Mouse (Mus musculus) v-Abl transformed pro-B cells (cell line): Measurements from ENCODE around the gene Rgma.

ENCODE experiments used
- in situ Hi-C, 2 experiments: fragments of 400-800 bp; cut with MboI; formaldehyde crosslinking; loops; one replicate each; pipeline ENCODE4 v1.15.1; 2025; ENCODE audit not compliant: unreplicated experiment in 2 of 2

Rgma gene

GRCm38 (mm10) chr7:73375257-73376100 is at the start of gene Rgma:
Gene Rgma, plus strand, starts transcription at chr7:73375509.
- in situ Hi-C loops = no loop called here

- in situ Hi-C loops = no loop called here
Observed at GRCm38 (mm10) chr7:73326236-73326635, 49.1 kb upstream of the Rgma start.

- in situ Hi-C loops = no loop called here
Observed at GRCm38 (mm10) chr7:73326680-73327079, 48.6 kb upstream of the Rgma start.

GRCm38 (mm10) chr7:73327193-73327592 is 48.1 kb upstream of the Rgma start:
- in situ Hi-C loops = no loop called here

GRCm38 (mm10) chr7:73327652-73328051 is 47.7 kb upstream of the Rgma start:
- in situ Hi-C loops = no loop called here

GRCm38 (mm10) chr7:73328653-73329207 is 46.6 kb upstream of the Rgma start:
- in situ Hi-C loops = no loop called here

- in situ Hi-C loops = no loop called here
Observed at GRCm38 (mm10) chr7:73330754-73331153, 44.6 kb upstream of the Rgma start.

GRCm38 (mm10) chr7:73331645-73332044 is 43.7 kb upstream of the Rgma start:
- in situ Hi-C loops = no loop called here

- in situ Hi-C loops = no loop called here
Observed at GRCm38 (mm10) chr7:73333398-73333988, 41.8 kb upstream of the Rgma start.

- in situ Hi-C loops = no loop called here
Observed at GRCm38 (mm10) chr7:73334883-73335282, 40.4 kb upstream of the Rgma start.

- in situ Hi-C loops = no loop called here
Observed at GRCm38 (mm10) chr7:73336380-73336779, 38.9 kb upstream of the Rgma start.

- in situ Hi-C loops = no loop called here
Observed at GRCm38 (mm10) chr7:73338353-73338752, 37.0 kb upstream of the Rgma start.

- in situ Hi-C loops = no loop called here
Observed at GRCm38 (mm10) chr7:73343852-73344251, 31.5 kb upstream of the Rgma start.

- in situ Hi-C loops = no loop called here
Observed at GRCm38 (mm10) chr7:73348585-73349124, 26.7 kb upstream of the Rgma start.

GRCm38 (mm10) chr7:73349158-73349557 is 26.2 kb upstream of the Rgma start:
- in situ Hi-C loops = no loop called here

- in situ Hi-C loops = no loop called here
Observed at GRCm38 (mm10) chr7:73355229-73355628, 20.1 kb upstream of the Rgma start.

GRCm38 (mm10) chr7:73356901-73357300 is 18.4 kb upstream of the Rgma start:
- in situ Hi-C loops = no loop called here

- in situ Hi-C loops = no loop called here
Observed at GRCm38 (mm10) chr7:73357626-73358025, 17.7 kb upstream of the Rgma start.

GRCm38 (mm10) chr7:73365511-73365910 is 9.8 kb upstream of the Rgma start:
- in situ Hi-C loops = no loop called here

- in situ Hi-C loops = no loop called here
Observed at GRCm38 (mm10) chr7:73365965-73366364, 9.3 kb upstream of the Rgma start.

GRCm38 (mm10) chr7:73367681-73368464 is 7.4 kb upstream of the Rgma start:
- in situ Hi-C loops = no loop called here
